Mouse (Mus musculus) adrenal gland (tissue): ENCODE results near the gene Mb.

Experiments used
- intact Hi-C: fragments of 180-260 bp; cut with DNase I; formaldehyde crosslinking; loops from one replicate; pipeline ENCODE4 v1.15.1; 2025

Mb gene

GRCm38 (mm10) chr15:76987542-76988094 lies 62.9 kb downstream of the Mb start:
- intact Hi-C loops: loop anchor here (10.0 kb wide), 1 partner anchor 377 kb away; no protein-coding TSS in a partner anchor

- intact Hi-C loops: loop anchor here (10.0 kb wide), 1 partner anchor 378 kb away; no protein-coding TSS in a partner anchor
These were observed 63.3 kb downstream of the Mb start for GRCm38 (mm10) chr15:76987137-76987536.

GRCm38 (mm10) chr15:76982745-76983144 lies 67.7 kb downstream of the Mb start:
- intact Hi-C loops: loop anchor here (10.0 kb wide), 1 partner anchor 382 kb away; no protein-coding TSS in a partner anchor

GRCm38 (mm10) chr15:76979799-76980198 lies 70.7 kb downstream of the Mb start:
- intact Hi-C loops: loop anchor here (5.0 to 10.0 kb wide), 2 partner anchors 33 to 385 kb away; no protein-coding TSS in a partner anchor

- intact Hi-C loops: loop anchor here (5.0 kb wide), 1 partner anchor 36 kb away; no protein-coding TSS in a partner anchor
These were observed 73.9 kb downstream of the Mb start for GRCm38 (mm10) chr15:76976619-76977018.

- intact Hi-C loops: no loop called here
These were observed 76.4 kb downstream of the Mb start for GRCm38 (mm10) chr15:76973855-76974651.

- intact Hi-C loops: no loop called here
These were observed 77.1 kb downstream of the Mb start for GRCm38 (mm10) chr15:76973272-76973854.

GRCm38 (mm10) chr15:76972661-76973060 lies 77.8 kb downstream of the Mb start:
- intact Hi-C loops: no loop called here
